Mouse (Mus musculus): ENCODE measurements around the gene Pcyt2. TPM values are rescaled to one million over a fixed set of nuclear protein-coding genes. Genes with fewer than 3 reads are reported as not detected.

Gene Pcyt2
- polyA plus RNA-seq, 1 experiment from 2014 or later: 169 TPM

DNA sequence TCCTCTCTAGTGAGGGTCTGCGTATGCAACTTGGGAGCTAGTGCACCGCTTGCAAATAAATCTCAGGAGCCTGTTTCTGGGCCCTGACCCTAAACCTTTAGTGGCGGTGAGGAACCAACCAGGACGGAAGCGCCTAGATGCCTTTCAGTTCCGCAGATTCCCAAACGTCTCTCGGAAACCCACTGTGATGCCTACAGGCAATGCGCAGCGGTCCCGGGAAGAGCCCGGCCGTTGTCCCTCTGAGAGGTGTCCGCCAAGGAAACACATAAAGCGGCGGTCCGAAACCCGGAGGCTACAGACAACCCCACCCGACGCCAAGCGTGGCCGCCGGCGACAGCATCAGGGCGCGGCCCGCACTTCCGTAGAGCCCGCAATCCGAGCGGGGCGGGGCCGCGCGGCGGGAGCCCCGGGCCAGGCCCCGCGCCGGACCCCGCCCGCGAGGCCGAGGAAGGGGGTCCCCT, 36.8 kb downstream of the Pcyt2 start:
- peak overlapping the region; percentile 90 for H3K4me3 ChIP-seq
- peaks cover 78% of the 10 kb centered on the region for H3K36me3 ChIP-seq
- DNase-seq (ENCODE audit: low spot score): peak; percentile 64
- peak overlapping the region; percentile 97 for H3K27ac ChIP-seq
- peaks cover 42% of the 10 kb centered on the region for H3K4me1 ChIP-seq
- under 1% methylated on average over 33 of the region's 44 CpGs for WGBS
- no peaks in the 10 kb centered on the region for H3K27me3 ChIP-seq (ENCODE audit: low read depth, poor library complexity, severe bottlenecking)
- 0 out of 2 replicates have a peak, but pooled peaks cover 2% of the 10 kb centered on the region for H3K9me3 ChIP-seq (replicated peaks)

GRCm38 (mm10) chr11:120580190-120580589, 37.5 kb downstream of the Pcyt2 start:
- H3K36me3 ChIP-seq: peaks cover 70% of the 10 kb centered on the region
- 0 out of 2 replicates have a peak, but pooled peaks cover 2% of the 10 kb centered on the region for H3K9me3 ChIP-seq (replicated peaks)
- 69% methylated on average over 7 of the region's 7 CpGs for WGBS
- peaks cover 42% of the 10 kb centered on the region for H3K4me1 ChIP-seq
- DNase-seq (ENCODE audit: low spot score): no peak
- peak overlapping the region; percentile 97 for H3K27ac ChIP-seq
- peak overlapping the region; percentile 90 for H3K4me3 ChIP-seq
- H3K27me3 ChIP-seq (ENCODE audit: low read depth, poor library complexity, severe bottlenecking): no peaks in the 10 kb centered on the region

GRCm38 (mm10) chr11:120579316-120580107, 38.2 kb downstream of the Pcyt2 start:
- Histone ChIP-seq H3K27ac (peak overlapping the region; percentile 54; the same call in 1 of the 2 replicates), H3K9me3 (replicated peaks) (0 out of 2 replicates have a peak, but pooled peaks cover 2% of the 10 kb centered on the region), H3K36me3 (peaks cover 64% of the 10 kb centered on the region), H3K4me3 (peak overlapping the region; percentile 90), H3K4me1 (peaks cover 45% of the 10 kb centered on the region), H3K27me3 (ENCODE audit: low read depth, poor library complexity, severe bottlenecking) (no peaks in the 10 kb centered on the region)
- peak; percentile 89 for DNase-seq (ENCODE audit: low spot score)
- whole genome bisulfite sequencing: 64% methylated on average over 15 of the region's 15 CpGs

GRCm38 (mm10) chr11:120578694-120579243, 39.0 kb downstream of the Pcyt2 start:
- Histone ChIP-seq H3K36me3 (peaks cover 56% of the 10 kb centered on the region), H3K9me3 (replicated peaks) (no peaks in the 10 kb centered on the region), H3K27me3 (ENCODE audit: low read depth, poor library complexity, severe bottlenecking) (no peaks in the 10 kb centered on the region), H3K4me1 (peaks cover 52% of the 10 kb centered on the region), H3K27ac (peak overlapping the region; percentile 54; the same call in 1 of the 2 replicates), H3K4me3 (peak overlapping the region; percentile 90; the same call in 1 of the 2 replicates)
- DNase-seq (ENCODE audit: low spot score): no peak
- WGBS: 79% methylated on average over 11 of the region's 11 CpGs

DNA sequence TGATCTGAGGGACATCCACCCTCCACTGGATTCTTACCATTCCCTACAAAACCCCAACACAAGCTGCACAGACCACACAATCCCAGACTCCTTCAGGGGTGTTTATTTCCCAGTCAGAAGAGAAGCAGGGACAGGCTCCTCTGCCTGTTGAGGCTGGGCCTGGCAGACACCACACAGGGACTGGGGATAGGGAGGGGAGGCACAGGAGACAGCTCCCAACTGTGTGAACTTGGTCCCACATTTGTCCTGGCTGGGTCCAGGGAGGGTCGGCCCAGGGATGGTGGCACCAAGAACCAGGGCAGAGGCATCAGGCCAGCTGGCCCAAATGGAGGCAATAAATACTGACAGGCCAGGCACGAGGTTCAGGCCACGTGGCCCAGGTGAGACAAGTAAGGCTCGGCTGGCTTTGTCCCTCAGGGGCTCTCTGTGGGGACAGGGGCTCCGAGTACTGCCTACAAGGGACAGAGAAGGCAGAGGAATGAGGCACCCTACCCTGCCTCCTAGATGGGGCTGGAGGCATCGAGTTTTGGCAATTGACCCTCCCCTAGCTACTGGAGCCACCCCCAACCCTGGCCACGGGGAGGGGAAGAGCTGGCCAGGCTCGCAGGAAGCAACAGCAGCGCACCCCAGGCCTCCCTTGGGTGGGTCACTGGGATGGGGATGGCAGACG, 39.6 kb downstream of the Pcyt2 start:
- DNase-seq (ENCODE audit: low spot score): no peak
- Histone ChIP-seq H3K36me3 (peaks cover 51% of the 10 kb centered on the region), H3K9me3 (replicated peaks) (no peaks in the 10 kb centered on the region), H3K27me3 (ENCODE audit: low read depth, poor library complexity, severe bottlenecking) (no peaks in the 10 kb centered on the region), H3K4me3 (0 out of 2 replicates have a peak overlapping the region, but pooled peaks have one; percentile 90), H3K27ac (0 out of 2 replicates have a peak overlapping the region, but pooled peaks have one; percentile 11), H3K4me1 (peaks cover 52% of the 10 kb centered on the region)
- 81% methylated on average over 10 of the region's 10 CpGs for WGBS

DNA sequence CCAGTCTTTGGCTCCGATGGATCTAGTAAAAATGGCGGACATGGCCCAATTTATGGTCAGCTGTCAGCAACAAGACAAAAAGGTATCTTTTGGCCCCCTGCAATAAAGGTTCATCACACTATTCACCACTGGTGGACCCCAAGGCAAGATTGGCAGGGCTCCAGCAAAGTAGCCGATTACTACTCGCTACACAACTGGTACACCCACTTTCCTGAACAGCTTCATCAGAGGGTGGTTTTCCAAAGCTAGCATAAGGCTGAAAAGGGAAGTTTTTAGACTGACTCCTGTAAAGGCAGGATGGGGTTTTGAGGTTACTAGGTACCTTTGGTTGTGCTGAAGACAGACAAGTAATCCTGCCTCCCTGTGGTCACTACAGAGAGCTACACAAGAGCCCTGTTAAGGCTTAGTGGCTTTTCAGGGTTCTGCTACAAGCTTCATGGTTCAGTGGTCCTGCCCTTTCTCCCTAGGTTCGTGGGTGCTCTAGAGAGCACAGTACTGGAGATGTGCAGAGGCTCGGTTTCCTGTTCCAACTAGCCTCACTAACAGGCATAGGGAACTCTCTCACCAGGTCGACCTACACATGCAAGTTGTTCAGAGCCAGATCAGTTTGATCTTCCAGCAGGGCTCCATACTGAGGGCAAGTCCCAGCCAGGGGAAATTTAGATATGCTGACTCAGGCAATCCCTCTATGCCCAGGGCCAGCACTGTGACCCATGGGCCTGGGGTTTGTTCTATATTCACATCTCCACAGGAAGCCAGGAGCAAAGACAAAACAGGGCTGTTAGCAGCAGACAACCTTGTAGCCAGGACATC, 40.3 kb downstream of the Pcyt2 start:
- WGBS: 87% methylated on average over 7 of the region's 7 CpGs
- Histone ChIP-seq H3K27me3 (ENCODE audit: low read depth, poor library complexity, severe bottlenecking) (no peaks in the 10 kb centered on the region), H3K27ac (no peak overlapping the region), H3K4me3 (0 out of 2 replicates have a peak overlapping the region, but pooled peaks have one; percentile 9), H3K9me3 (replicated peaks) (no peaks in the 10 kb centered on the region), H3K4me1 (peaks cover 51% of the 10 kb centered on the region), H3K36me3 (peaks cover 46% of the 10 kb centered on the region)
- DNase-seq (ENCODE audit: low spot score): no peak

DNA sequence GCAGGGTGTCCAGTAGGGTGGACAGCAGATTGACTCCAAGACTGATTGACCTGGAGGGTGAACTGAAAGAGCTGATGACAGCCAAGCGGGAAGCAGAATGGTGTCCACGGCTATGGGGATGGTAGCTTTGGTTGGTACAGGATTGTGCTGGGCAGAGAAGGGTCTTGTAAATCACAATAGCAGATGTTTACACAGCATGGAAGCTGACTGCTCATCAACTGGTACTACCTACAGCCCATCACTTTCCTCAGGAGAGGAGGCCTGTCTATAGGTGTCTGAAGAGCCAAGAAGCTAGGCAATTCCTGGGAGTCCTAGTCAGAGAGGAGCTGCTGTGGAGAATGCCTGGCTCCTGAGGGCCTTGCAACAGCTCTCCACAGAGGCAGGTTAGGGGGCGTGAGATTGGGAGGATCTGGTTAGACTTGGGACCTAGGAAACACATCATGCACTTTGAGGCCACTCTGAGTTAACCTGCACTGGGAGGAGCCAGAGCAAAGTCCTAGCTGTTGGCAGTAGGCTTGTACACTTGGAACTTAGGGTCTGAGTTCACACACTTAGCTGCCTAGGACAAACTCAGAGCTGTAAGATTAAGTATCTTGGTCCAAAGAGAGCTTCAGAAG, 41.3 kb downstream of the Pcyt2 start:
- WGBS: 81% methylated on average over 3 of the region's 3 CpGs
- 0 out of 2 replicates have a peak overlapping the region, but pooled peaks have one; percentile 9 for H3K4me3 ChIP-seq
- no peaks in the 10 kb centered on the region for H3K27me3 ChIP-seq (ENCODE audit: low read depth, poor library complexity, severe bottlenecking)
- H3K4me1 ChIP-seq: peaks cover 48% of the 10 kb centered on the region
- H3K36me3 ChIP-seq: peaks cover 43% of the 10 kb centered on the region
- no peak for DNase-seq (ENCODE audit: low spot score)
- no peaks in the 10 kb centered on the region for H3K9me3 ChIP-seq (replicated peaks)
- no peak overlapping the region; the same call in 1 of the 2 replicates for H3K27ac ChIP-seq

- H3K27me3 ChIP-seq (ENCODE audit: low read depth, poor library complexity, severe bottlenecking): no peaks in the 10 kb centered on the region
- H3K4me1 ChIP-seq: peaks cover 52% of the 10 kb centered on the region
- no peak for DNase-seq (ENCODE audit: low spot score)
- no peaks in the 10 kb centered on the region for H3K9me3 ChIP-seq (replicated peaks)
- no peak overlapping the region for H3K4me3 ChIP-seq
- peaks cover 48% of the 10 kb centered on the region for H3K36me3 ChIP-seq
- H3K27ac ChIP-seq: no peak overlapping the region
Observed at GRCm38 (mm10) chr11:120575940-120576339, 41.8 kb downstream of the Pcyt2 start.

DNA sequence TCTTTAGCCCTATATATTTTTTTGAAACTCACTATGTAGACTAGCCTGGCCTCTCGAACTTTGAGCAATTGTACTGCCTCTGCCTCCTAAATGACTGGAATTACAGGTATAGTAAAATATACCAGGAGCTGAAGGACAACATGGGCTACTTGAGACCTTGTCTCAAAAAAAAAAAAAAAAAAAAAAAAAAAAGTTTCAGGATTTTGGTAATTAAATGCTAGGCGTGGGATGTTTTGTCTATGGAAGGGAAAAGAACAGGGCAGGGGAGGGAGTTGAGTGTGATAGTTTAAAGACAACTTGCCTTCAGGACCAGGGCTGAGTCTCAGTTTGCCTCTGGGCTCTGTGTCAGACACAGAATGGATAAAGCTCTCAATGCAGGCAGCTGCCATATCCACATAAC, 42.7 kb downstream of the Pcyt2 start:
- Histone ChIP-seq H3K27ac (no peak overlapping the region), H3K36me3 (peaks cover 55% of the 10 kb centered on the region), H3K4me1 (peaks cover 45% of the 10 kb centered on the region)

GRCm38 (mm10) chr11:120574278-120574600, 43.5 kb downstream of the Pcyt2 start:
- peaks cover 37% of the 10 kb centered on the region for H3K4me1 ChIP-seq
- H3K4me3 ChIP-seq: peak overlapping the region; percentile 100
- H3K27ac ChIP-seq: peak overlapping the region; percentile 94
- no peaks in the 10 kb centered on the region for H3K9me3 ChIP-seq (replicated peaks)
- WGBS: 62% methylated on average over 5 of the region's 5 CpGs
- H3K36me3 ChIP-seq: peaks cover 55% of the 10 kb centered on the region
- H3K27me3 ChIP-seq (ENCODE audit: low read depth, poor library complexity, severe bottlenecking): no peaks in the 10 kb centered on the region
- no peak for DNase-seq (ENCODE audit: low spot score)

More for the DNA sequence above, 42.7 kb downstream of the Pcyt2 start:
- Histone ChIP-seq H3K27me3 (ENCODE audit: low read depth, poor library complexity, severe bottlenecking) (no peaks in the 10 kb centered on the region), H3K4me3 (0 out of 2 replicates have a peak overlapping the region, but pooled peaks have one; percentile 100), H3K9me3 (replicated peaks) (no peaks in the 10 kb centered on the region)
- no peak for DNase-seq (ENCODE audit: low spot score)
- WGBS: 86% methylated on average over 2 of the region's 2 CpGs

GRCm38 (mm10) chr11:120573585-120574277, 44.0 kb downstream of the Pcyt2 start:
- DNase-seq (ENCODE audit: low spot score): peak; percentile 42
- H3K36me3 ChIP-seq: peaks cover 55% of the 10 kb centered on the region
- H3K4me1 ChIP-seq: peaks cover 31% of the 10 kb centered on the region
- no peaks in the 10 kb centered on the region for H3K9me3 ChIP-seq (replicated peaks)
- WGBS: under 1% methylated on average over 23 of the region's 23 CpGs
- peak overlapping the region; percentile 94 for H3K27ac ChIP-seq
- H3K4me3 ChIP-seq: peak overlapping the region; percentile 100
- H3K27me3 ChIP-seq (ENCODE audit: low read depth, poor library complexity, severe bottlenecking): no peaks in the 10 kb centered on the region
